Mouse (Mus musculus) right cerebral cortex, adult 2 months (tissue): ENCODE data around the gene Thap8.

Source experiments
- DNase-seq, 2 experiments: peaks; one replicate each; pipeline ENCODE4 v3.0.0; 2021 to 2022; ENCODE audit warnings: low spot score in 2 of 2

Gene Thap8

GRCm38 (mm10) chr7:30315559-30316529 is 36.0 kb downstream of the Thap8 start:
- no peak for DNase-seq

GRCm38 (mm10) chr7:30318142-30318541 is 38.2 kb downstream of the Thap8 start:
- no peak for DNase-seq

DNA sequence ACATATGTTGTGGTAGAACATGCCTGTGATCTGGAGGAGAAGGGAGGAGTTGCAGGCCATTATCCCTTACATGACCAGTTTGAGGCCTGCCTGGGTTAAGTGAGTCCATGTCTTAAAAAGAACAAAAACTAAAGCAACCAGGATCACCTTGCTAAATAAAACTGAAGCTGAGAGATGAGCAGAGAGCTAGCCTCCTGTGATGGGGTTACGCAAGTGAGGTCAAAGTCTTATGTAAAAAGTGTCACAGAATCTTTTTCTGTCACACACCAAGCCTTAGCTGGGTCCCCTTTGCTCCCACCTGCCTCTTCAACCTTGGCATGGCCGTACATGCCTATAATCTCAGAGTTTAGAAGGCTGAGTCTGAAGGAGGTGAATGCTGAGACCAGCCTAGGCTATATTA is 41.1 kb downstream of the Thap8 start:
- DNase-seq = no peak

DNA sequence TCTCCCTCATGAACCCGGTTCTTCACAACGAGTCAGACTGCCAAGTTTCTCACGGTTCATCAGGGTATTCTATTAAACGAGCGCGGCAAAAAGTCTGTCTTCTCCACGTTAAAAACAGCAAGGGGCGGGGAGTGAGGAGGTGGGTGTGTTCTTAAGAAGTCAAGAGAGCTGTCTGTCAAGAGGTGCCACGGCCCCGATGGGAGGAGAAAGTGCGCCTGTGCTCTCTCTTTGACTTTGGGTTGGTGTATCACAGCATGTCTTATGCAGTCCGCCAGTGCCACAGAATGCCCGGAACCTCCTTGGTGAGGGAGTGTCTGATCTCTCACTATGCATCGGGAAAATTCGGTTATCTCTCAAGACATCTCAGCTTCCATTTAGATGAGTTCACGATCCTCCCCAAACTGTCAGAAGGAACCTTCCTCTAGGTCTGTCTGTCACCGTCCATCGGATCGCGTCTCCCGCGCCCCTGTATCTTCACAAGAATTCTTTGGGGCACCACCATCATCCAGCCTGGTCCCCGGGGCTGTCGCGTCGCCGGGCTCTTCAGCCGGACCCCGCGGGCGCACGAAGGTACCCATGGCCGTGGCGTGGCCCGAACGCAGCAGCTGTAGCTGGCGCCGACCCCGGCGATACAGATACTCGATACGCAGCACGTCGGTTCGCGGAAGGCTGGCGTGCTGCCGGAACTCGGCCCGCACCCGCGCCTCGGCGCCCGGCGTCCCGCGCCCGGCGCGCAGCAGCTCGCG is 41.8 kb downstream of the Thap8 start, which contains the start of gene E130208F15Rik:
E130208F15Rik (plus strand) TSS at position 202 of the 746 bp plus-strand sequence.
- DNase-seq = peak; percentile 75 to 80

- peak; percentile 97 for DNase-seq
Observed at GRCm38 (mm10) chr7:30322285-30322667, 42.4 kb downstream of the Thap8 start.

DNA sequence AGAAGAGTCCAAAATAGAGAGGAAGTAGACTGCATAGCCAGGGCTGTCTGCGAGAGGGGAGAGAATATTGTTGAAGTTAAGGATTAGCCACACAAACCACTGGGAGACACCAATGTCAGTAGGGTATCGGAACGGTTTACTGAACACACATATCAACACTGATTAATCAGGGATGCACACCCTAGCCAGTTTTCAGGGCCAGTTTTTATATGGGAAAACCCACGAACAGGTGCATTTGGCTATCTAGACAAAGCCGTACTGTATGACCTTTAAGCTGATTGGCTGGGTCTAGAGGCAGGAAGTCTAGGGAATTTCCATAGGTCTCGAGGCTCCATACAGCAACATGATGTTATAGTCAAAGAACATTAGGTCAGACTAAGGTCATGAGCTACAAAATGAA is 43.0 kb downstream of the Thap8 start:
- DNase-seq = no peak

DNA sequence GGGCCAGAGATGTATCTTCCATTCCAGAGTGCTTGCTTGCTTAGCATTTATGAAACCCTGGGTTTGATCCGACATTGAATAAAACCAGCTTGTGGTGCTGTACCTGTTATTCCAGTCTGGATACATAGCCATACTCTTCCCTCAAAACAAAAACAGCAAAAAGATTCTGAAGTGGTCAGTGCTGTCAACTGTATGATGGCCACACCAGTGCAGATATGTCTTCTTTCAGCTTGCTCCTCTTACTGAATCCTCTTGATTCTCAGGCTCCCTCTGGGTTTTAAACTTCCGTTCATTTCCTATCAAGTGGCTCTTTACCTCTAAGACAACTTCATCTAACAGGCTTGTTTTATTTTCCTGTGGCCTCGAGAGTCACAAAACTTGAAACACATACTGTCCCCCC is 43.9 kb downstream of the Thap8 start, which contains the start of gene Sdhaf1:
Sdhaf1 (minus strand) TSS at position 101 of the 400 bp plus-strand sequence.
- no peak for DNase-seq

DNA sequence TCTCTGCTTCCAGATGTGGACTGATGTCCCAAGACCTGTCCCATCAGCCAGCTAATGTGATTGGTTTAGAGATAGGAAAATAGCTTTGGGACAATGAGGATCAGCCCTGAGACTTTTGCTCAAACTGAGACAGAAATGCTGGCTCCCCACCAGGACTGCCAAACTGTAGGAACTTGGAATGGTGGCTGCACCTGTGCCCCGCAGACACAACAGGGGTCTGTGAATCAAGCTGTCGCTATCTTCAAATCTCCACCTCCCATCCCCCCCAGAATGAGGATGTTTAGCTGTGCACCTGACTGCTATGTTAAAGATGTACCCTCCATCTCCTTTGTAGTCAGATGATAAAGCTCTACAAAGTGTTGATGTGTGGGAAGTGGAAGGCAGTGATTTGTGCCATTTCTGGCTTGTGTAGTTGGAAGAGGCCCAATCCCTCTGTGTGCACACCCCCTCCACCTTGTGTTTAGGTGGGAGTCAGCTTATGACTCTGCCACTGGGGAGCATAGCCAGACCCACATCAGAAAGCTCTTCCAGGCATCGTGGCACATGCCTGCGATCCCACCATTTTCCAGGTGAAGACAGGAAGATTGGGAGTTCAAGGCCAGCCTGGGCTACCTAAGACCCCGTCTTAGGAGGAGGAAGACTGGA is 44.5 kb downstream of the Thap8 start:
- peak; percentile 71 to 73 for DNase-seq

GRCm38 (mm10) chr7:30325364-30325763 is 45.5 kb downstream of the Thap8 start:
- DNase-seq = no peak

- no peak for DNase-seq
Observed at GRCm38 (mm10) chr7:30326427-30326826, 46.5 kb downstream of the Thap8 start.

DNA sequence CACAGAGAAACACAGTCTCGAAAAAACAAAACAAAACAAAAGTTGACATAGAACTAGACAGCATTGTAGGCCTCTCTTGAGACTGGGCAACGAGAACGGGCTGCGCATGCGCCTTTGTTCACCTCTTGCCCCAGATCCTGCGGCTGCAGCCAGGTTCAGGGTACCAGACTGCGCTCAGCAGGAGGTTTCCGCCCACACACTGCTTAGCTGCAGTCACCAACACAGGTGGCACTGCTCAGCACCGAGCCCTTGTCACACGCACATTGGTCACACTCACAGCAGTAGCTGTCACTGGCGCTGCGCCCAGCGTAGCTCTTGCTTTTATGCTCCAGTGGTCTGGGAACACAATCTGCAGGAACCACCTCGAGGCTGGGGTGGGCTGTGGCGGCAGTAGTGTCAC is 47.2 kb downstream of the Thap8 start:
- DNase-seq = peak in 1 of 2 experiments; percentile 35

DNA sequence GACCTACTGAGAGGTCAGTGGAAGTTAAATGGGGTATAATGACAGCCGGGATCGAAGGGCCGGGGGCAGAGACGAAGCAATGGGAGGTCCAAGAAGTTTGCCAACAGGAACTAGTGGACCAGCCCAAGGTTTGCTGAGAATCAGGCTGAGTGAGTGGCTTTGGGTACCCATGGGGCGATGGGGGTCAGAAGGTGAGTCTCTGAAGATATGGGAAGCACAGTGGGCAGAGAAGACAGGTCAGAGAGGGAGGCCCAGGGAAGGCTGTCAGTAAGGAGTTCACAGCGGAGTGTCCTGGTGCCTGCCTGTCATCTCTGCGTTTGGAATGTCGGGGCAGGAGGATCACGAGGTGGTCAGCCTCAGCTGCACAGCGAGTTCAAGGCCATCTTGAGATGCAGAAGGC is 48.5 kb downstream of the Thap8 start:
- no peak for DNase-seq

DNA sequence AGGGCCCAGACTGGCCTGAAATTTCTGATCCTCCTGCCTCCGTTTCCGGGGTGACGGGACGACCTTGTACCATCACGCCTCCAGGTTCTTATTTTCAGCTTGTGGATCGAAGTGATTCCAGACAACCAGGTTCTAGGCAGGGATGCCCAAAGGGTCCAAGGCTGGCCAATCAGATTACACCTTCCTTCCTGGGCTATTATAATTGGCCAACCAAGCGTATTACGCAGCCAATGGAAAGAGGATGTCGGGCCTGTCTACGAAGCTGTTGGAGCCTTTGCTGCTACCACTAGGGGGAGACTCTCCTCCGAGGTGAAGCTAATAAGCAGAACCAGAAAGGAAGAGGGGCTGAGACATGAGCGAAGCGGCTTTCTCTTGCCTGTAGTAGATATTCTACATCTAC is 52.0 kb downstream of the Thap8 start:
- DNase-seq = peak; percentile 92 to 95

DNA sequence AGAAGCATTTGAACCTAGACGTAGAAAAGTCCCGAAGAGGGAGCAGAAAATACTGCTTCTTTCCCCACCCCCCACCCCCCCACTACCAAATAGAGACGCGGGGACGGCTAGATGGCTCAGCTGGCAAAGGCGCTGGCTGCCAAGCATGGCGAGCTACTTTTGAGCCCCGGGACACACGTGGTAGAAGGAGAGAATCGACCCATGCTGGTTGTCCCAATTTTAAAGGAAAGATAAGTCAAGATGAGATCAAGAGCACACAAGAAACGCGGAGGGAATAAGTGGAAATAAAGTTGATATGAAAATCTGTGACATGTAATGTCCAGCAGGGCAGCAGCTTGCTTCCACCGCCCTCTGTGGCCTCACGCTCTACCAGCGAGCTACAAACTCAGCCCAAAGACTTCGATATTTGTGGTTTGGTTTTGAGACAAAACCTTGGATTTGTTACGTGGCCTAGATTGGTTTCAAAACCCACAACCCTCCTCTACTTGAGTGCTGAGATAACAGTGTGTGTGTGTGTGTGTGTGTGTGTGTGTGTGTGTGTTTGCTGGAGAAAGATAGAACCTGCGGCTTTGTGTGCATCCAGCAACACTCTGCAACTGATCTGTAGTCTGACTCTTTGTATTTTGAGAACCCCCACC is 52.8 kb downstream of the Thap8 start:
- no peak for DNase-seq

DNA sequence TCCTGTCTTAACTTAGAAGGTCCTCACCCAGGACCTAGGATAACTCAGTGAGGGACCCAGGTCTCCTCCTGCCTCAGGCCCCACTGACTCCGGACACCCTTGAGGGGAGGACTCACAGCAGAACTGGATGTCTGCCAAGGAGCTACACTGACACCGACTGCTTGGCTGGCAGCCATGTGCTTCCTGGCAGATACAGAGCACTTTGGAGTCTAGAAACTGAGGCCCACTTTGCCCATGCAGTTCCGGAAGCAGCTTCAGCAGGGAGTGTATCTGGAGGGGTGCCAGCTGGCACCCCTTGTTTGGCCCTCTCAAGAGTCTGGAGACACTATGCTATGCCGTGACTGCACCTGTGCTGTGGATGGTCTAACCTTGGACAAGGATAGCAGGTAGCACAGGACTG is 53.5 kb downstream of the Thap8 start:
- peak; percentile 81 to 88 for DNase-seq

GRCm38 (mm10) chr7:30334563-30334962 is 54.7 kb downstream of the Thap8 start:
- DNase-seq = no peak

DNA sequence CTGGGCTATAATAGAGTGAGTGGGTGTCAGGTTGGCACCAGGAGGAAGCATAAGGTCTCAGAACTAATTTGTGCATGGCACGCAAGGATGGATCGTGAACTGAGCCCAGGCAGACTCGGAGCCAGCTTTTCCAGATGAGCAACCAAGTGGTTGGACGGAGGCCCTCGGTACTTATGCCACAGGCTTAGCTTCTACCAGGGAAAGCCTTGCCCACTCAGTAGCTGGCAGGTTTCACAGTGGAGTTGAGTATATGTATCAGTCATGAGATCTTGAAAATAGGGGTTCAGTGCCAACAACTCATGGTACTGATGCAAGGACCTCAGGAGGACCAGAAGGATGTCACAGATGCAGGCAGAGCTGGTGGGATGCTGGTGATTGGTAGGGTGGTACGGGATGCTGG is 55.8 kb downstream of the Thap8 start:
- DNase-seq = no peak

DNA sequence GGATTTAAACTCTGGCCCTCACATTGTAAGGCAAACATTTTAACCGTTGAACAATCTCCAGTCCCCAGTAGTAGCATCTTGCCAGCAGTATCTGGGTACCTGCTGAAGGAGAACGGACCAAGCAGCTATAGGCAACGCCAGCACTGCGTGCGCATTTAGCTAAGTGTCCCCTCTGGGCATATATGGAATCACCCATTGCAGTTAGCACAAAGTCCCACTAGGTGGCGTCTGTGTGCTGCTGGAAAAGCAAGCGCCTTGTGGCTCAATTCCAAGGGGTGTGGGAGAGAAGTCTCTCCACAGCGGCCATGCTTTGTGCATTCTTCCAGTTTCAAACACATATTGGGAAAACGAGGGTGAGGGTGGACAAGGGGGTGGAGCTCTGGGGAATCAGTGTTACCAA is 56.5 kb downstream of the Thap8 start:
- peak; percentile 92 to 96 for DNase-seq

GRCm38 (mm10) chr7:30339432-30340109 is 59.7 kb downstream of the Thap8 start:
- DNase-seq = no peak
